Mouse (Mus musculus) liver, embryonic 14.5 days (tissue): ENCODE results near the gene Chrnb2.

Source experiments
- CTCF ChIP-seq: IDR thresholded peaks from 2 replicates; pipeline ENCODE4 v1.5.1; 2016; ENCODE audit warnings: antibody characterized with exemption, low read depth, control low read depth
- EP300 ChIP-seq: IDR thresholded peaks from 2 replicates; pipeline ENCODE4 v1.6.1; 2016; ENCODE audit warnings: antibody characterized with exemption, low read depth

- TF ChIP-seq CTCF (peak; percentile 67), EP300 (no peak)
Observed at GRCm38 (mm10) chr3:89714359-89715206, 49.8 kb downstream of the Chrnb2 start, which contains the start of gene Adar.
